Mouse (Mus musculus) cortical plate, adult 2 months (tissue): ENCODE measurements around the gene Sgms2.
A peak's percentile ranks its signal among the peaks of the same experiment; 100 is the strongest.

Source experiments
- CTCF ChIP-seq: fragments of 200-500 bp; IDR thresholded peaks from 2 replicates; pipeline ENCODE4 v1.5.1; 2011; ENCODE audit warnings: mild to moderate bottlenecking, control low read depth, low read length; ENCODE audit not compliant: insufficient read depth; ENCODE audit errors: extremely low read depth
- POLR2A ChIP-seq: fragments of 200-500 bp; IDR thresholded peaks from 2 replicates; pipeline ENCODE4 v1.6.1; 2011; ENCODE audit warnings: mild to moderate bottlenecking, low read length, control low read depth; ENCODE audit not compliant: insufficient read depth; ENCODE audit errors: extremely low read depth

DNA sequence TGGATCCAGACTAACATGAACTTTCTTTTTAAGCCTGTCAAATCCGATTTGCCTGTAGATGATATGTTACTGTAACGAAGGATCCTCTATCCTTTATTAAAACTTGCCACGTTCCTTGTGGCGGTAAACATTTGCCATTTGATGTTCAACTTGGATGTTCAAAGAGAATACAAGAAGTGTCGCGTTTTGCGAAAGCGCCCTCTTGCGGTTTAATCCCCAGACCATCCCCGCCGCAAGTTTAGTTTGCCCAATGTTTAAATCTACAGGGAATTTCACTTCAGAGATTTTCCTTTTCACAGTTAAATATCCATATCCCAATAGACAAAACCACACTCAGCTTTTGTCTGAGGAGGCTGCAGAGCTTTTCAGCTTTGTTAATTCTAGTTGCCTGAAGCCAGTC is 33.6 kb upstream of the Sgms2 start:
- TF ChIP-seq CTCF (peak; percentile 36), POLR2A (no peak)
